Mouse (Mus musculus): ENCODE results near the gene Htr2b. TPM values are rescaled to one million over a fixed set of nuclear protein-coding genes. Genes with fewer than 3 reads are reported as not detected.

Htr2b gene
- total RNA-seq, 2 experiments from 2014 or later = 1.2 TPM

DNA sequence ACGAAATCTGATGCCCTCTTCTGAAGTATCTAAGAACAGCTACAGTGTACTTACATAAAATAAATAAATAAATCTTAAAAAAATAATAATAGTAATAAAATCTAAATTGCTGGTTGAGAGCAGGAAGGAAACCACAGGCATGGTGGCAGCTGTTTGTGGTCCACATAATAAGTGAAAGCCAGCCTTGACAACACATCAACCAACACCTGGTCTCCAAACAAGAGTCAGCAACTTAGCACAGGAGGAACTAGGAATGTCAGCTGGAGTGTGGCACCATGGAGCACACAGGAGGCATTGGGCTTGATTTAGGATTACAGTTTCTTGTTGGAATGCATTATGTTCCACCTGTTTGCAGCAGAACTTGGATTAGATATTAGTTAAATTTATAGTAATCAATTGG is 6.7 kb downstream of the Htr2b start:
- no peak for DNase-seq (ENCODE audit: low spot score in 2 of 2)

DNA sequence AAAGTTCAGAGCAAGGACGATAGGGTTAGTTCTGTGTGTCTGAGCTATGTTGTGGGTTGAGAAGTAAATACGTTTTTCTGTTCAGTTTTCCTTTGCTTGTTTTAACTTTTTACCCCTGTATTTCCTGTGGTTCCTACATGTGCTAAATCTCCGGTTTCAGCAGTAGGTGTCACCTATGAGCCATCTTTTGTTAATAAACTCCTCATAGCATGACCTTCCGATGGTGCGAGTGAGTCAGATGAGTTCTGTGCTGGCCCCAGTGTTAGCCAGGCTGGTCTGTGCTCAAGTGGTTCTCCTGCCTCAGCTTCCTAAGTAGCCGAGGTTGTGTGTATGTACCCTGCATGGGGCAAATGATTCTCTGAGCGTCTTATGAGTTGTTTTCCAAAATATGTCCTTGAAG is 17.4 kb downstream of the Htr2b start:
- no peak for DNase-seq (ENCODE audit: low spot score in 2 of 2)

DNA sequence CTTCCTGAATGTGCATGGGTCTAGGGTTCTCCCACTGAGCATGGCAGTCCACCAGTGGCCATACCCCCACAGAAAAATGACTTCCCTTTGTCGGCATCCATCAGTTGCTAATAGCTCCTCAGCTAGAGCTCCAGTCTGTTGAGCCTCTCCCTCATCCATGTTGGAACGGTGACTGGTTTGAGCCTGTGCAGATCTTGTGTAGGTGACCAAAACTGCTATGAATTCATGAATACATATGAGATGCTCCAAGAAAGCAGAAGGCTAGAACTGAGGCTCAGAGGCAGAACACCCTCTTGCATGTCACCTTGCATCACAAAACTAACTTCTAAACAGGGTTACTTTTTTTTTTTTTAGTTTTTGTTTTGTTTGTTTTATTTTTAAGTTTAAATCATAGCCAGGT is 35.2 kb downstream of the Htr2b start:
- no peak for DNase-seq (ENCODE audit: low spot score in 2 of 2)

DNA sequence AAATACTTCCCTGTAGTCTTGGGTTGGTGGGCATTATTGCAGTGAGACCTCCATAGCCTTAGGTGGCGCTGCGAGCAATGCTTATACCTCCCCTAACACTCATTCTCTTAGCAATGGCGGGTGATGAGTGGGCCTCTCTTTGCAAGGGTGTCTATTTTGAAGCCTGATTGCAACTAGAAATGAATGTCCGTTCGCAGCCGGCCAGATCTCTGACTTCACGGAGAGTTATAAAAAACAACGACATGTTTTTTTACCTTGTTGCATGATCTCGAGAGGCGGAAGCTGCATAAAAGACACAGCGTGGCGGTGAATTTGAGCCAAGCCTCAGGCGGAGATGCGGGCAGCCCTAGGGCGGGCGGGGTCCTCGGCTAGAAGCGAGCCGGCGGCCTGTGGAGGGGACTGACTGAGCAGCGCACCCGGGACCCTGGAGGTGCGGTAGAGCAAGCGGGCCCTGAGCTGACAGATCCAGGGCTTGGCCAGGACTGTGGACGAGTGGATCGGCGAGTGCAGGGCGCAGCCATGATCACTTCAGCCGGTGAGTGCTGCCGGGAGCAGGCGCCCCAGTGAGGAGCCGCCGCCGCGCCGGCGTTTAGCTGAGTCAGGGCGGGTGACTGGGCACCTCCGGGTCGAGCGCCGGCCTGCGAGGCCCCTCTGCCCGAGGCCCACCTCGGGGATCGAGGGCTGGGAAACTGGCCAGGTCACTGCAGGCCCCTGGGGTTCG is 47.3 kb downstream of the Htr2b start, which contains the start of gene Psmd1:
Gene Psmd1, plus strand, starts transcription at position 117 of the 721 bp plus-strand sequence.
- peak; percentile 67 to 86 for DNase-seq (ENCODE audit: low spot score in 2 of 2)

DNA sequence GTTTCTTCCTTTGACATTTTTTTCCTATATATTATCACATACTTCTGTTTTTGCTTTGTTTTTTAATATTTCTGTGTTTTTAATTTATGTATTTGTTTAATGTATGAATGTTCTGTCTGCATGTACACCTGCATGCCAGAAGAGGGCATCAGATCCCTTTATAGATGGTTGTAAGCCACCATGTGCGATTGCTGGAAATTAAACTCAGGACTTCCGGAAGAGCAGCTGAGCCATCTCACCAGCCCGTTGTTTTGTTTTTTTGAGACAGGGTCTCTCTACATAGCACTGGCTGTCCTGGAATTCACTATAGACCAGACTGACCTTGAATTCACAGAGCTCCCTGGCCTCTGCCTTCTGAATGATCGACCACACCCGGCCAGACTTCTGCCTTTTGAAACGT is 49.2 kb downstream of the Htr2b start:
- no peak for DNase-seq (ENCODE audit: low spot score in 2 of 2)

DNA sequence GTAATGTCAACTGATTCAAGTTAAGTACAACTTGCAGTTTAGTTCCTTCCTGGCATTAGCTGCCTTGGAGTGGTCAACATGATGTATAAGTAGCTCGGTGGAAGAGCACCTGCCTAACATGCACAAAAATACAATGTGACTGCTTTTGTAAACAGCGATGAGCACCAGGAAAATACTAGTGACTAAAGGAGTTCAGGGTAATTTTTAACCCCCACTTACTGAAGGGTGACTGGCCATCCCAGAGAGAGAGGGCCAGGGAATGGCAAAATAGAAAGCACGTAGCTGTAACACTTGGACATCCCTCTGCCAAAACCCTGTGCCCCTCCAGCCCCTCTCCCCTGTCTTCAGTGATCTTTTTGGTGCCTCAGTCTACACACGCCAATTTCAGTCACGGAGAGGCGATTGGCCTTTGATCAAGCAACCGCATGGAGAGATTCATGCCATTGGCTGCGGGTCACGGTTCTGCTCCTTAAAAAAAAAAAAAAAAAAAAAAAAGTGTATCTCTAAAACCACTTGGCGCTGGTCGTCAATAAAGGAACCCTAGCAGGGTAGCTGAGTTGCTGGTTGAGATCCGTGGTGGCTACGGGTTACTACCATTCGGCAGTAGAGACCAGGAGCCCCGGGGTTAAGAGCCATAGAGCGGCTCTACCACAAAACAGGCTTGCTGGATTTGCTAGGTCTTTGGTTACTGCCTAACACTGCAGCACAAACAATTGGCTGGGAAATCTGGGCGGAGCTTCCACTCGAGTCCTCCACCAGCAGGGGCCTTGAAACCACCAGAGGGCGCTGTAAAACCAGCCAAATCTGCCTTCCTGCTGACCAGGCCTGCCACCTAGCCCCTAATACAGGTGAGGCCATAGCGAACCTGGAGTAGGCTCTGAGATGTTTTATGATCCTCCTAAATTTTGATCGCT is 52.7 kb downstream of the Htr2b start:
- DNase-seq (ENCODE audit: low spot score in 2 of 2) = peak; percentile 70 to 91

DNA sequence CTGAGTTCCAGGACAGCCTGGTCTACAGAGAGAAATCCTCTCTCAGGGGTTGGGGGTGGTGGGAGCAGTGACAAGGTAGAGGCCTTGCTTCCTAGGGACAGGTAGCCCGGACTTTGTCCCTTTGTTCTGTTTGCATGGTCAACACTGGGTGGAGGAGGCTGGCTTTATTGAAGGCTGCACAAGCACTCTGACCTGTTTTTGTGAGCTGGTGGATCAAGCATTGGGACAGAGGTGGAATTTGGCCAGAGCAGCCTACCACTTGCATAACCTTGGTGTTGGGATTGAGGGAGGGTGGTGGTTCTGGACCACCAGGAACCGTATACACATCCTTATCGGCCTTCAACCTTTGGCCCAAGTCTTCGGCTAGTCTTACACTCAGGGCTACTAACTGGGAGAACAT is 55.5 kb downstream of the Htr2b start:
- DNase-seq (ENCODE audit: low spot score in 2 of 2) = no peak

DNA sequence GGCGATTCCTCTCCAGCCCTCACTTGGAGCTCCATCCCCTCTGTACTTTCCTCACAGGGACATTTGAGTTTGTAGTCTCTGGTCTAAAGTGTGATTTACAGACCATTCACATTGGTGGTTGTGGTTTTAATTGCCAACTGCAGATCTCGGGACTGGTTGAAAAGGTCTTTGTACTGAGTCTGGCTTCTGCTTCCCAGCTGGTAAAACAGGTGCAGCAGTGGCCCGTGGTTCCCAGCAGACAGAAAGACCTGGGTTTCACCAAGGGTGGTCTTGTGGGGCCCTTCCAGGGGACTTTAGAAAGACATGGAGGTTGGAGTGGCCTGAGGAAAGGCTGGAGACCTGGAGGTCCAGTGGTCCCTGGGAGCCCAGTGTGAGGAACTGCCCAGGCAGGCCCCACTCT is 56.8 kb downstream of the Htr2b start:
- no peak for DNase-seq (ENCODE audit: low spot score in 2 of 2)

DNA sequence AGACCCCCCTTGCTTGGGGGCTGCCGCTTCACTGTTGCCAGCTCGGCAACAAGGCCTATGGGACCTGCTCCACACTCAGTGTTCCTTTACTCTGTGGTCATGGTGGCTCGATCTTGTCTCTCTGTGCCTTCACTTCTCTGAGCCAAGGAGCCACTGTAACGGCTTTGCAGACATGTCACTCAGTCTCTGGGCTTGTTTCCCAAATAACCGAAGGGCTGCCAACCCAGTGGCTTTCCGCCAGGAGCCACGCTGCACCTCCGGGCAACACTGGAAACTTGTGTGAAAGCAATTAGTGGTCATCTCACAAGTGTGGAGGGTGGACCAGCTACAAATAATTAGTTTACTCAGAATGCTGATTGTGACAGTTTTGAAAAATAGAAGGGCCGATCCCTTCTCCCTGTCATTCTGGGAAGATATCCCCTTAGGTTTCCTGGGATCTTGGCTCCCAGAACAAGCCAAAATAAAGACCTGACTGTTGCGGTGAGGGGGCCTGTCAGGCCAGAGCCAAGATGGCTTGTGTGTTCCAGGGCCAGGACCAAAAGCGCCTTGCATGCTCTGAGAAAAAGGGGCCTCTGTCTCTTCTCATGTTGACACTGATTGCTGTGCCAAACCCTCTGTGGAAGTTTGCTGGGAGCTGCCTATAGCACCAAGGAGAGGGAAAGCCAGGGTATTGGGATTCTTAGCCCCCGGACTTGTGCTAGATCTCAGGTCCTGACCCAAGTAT is 58.4 kb downstream of the Htr2b start:
- DNase-seq (ENCODE audit: low spot score in 2 of 2) = peak in 1 of 2 experiments; percentile 34

Other genes with a start within 250 kb of the Htr2b start
- gene Itm2c, start 217.7 kb downstream of the Htr2b start, total RNA-seq (2021) = 10 to 100 TPM; 79.6 to 80.8 TPM
- under 1 TPM; 0.39 to 0.96 TPM for gene 4933407L21Rik, start 183.5 kb downstream of the Htr2b start, total RNA-seq (2021)
- gene Gpr55, start 151.0 kb downstream of the Htr2b start, total RNA-seq (2021) = not detected
- not detected for gene Spata3, start 95.2 kb downstream of the Htr2b start, total RNA-seq (2021)
- gene 2810459M11Rik, start 66.1 kb downstream of the Htr2b start, total RNA-seq (2021) = under 1 TPM; 0.23 to 0.27 TPM
- gene Psmd1, start 47.6 kb downstream of the Htr2b start, total RNA-seq (2021) = 100 to 1,000 TPM; 120 to 139 TPM
- gene Gm21972, start 21.7 kb upstream of the Htr2b start, total RNA-seq (2021) = 1 to 10 TPM in 1 of 2 experiments, not detected in 1; 1.3 TPM
- gene Armc9, start 42.8 kb upstream of the Htr2b start, total RNA-seq (2021) = 1 to 10 TPM; 5.4 to 9.1 TPM
- gene B3gnt7, start 190.9 kb upstream of the Htr2b start, total RNA-seq (2021) = under 1 TPM; 0.54 to 0.65 TPM
- gene Ncl, start 247.4 kb upstream of the Htr2b start, total RNA-seq (2021) = 100 to 1,000 TPM; 185 to 230 TPM

Data from gastrocnemius, postnatal 4 days (tissue).